Mouse (Mus musculus) testis, adult 2 months (tissue): ENCODE results near the gene D430041D05Rik.

Experiments used
- CTCF ChIP-seq: fragments of 200-500 bp; IDR thresholded peaks from 2 replicates; pipeline ENCODE4 v1.5.1; 2012; ENCODE audit warnings: low read depth, mild to moderate bottlenecking, inconsistent platforms, low read length, moderate library complexity; ENCODE audit not compliant: control insufficient read depth, insufficient read depth, insufficient replicate concordance
- POLR2A ChIP-seq: fragments of 200-500 bp; IDR thresholded peaks from 2 replicates; pipeline ENCODE4 v1.6.1; 2012; ENCODE audit warnings: low read depth, mild to moderate bottlenecking, inconsistent platforms, low read length, moderate library complexity; ENCODE audit not compliant: control insufficient read depth

- TF ChIP-seq POLR2A (no peak), CTCF (no peak)
Measured at GRCm38 (mm10) chr2:104282835-104283234, 128.0 kb downstream of the D430041D05Rik start.
